Mouse (Mus musculus) limb, embryonic 12.5 days (tissue): ENCODE data around the gene Irak3. TPM values are rescaled to one million over a fixed set of nuclear protein-coding genes. Genes with fewer than 3 reads are reported as not detected.
A peak's percentile ranks its signal among the peaks of the same experiment; 100 is the strongest.

Experiments used
- ATAC-seq: fragments of 200-750 bp; cut with Nextera tagmentation; 2 replicates; pipeline ENCODE4 v1.8.0; 2017; ENCODE audit warnings: low read depth, moderate TSS enrichment; ENCODE audit not compliant: insufficient number of reproducible peaks, insufficient read depth, low FRiP score, low TSS enrichment
- H3K27ac ChIP-seq: fragments of 300-500 bp; sonication (generic); 2 replicates; pipeline ENCODE4 v1.5.1; 2016; ENCODE audit warnings: mild to moderate bottlenecking, moderate library complexity
- H3K27me3 ChIP-seq: fragments of 300-500 bp; sonication (generic); 2 replicates; pipeline ENCODE4 v1.6.1; 2016; ENCODE audit warnings: mild to moderate bottlenecking, moderate library complexity
- H3K36me3 ChIP-seq: fragments of 300-500 bp; sonication (generic); 2 replicates; pipeline ENCODE4 v1.6.1; 2016; ENCODE audit warnings: mild to moderate bottlenecking, moderate library complexity
- H3K4me1 ChIP-seq: fragments of 300-500 bp; sonication (generic); replicated peaks from 2 replicates; pipeline ENCODE4 v1.6.1; 2016
- H3K4me2 ChIP-seq: fragments of 300-500 bp; sonication (generic); 2 replicates; pipeline ENCODE4 v1.6.1; 2016; ENCODE audit warnings: mild to moderate bottlenecking, moderate library complexity
- H3K4me3 ChIP-seq: fragments of 300-500 bp; sonication (generic); replicated peaks from 2 replicates; pipeline ENCODE4 v1.5.1; 2016; ENCODE audit warnings: mild to moderate bottlenecking
- H3K9ac ChIP-seq: fragments of 300-500 bp; sonication (generic); replicated peaks from 2 replicates; pipeline ENCODE4 v1.6.1; 2016; ENCODE audit warnings: mild to moderate bottlenecking, moderate library complexity
- H3K9me3 ChIP-seq: fragments of 300-500 bp; sonication (generic); 2 replicates; pipeline ENCODE4 v1.6.1; 2016; ENCODE audit warnings: mild to moderate bottlenecking, moderate library complexity
- WGBS: fragments of 180-500 bp; shearing (Covaris S2); methylation state at CpG from one replicate; pipeline ENCODE4 v1.1.7; 2016; 5-methylcytosine and 5-hydroxymethylcytosine counted together
- polyA plus RNA-seq: library from polyadenylated mRNA; unstranded; fragments of >200 nt; fragmentation: Nextera tagmentation; extraction: Ambion mirVana; gene quantifications from 2 replicates; pipeline ENCODE4 v1.2.1, GENCODE M21; 2016

Irak3 gene
- polyA plus RNA-seq, 1 experiment from 2014 or later = 1.0 TPM

DNA sequence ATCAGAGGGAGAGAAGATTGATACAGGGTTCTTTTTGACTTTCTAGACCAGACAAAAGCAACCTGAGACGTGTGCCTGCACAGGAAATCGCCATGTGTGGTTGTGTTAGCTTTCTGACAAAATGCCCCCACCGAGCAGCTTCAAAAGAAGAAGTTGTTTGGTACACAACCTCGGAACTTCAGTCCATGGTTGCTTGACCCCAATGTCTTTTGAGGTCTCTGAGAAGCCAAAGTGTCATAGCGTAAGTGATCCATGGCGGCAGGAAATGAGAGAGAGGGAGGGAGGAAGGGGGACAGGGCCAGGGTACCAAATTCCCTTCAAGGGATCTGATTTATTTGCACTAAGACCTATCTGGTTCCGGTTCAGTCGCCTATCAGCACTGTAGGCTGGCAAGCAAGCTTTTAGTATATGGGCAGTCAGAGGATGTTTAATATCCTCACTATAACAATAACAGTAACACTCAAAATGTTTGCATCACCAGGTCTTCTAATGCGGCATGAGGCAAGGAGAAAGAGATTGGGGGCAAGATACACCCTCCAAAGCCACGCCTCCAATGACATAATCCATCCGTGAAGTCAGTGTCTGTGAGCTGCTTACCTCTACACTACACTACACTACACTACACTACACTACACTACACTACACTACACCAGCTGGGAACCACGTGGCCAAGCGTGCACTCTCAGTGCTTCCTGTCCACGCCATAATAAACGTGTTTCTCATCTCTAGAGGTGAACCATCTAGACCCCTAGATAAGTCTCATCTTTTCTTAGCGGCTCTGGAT is 729 bp upstream of the Irak3 start:
- no peak for ATAC-seq
- no peak overlapping the region for H3K4me3 ChIP-seq
- no peaks in the 10 kb centered on the region for H3K9me3 ChIP-seq
- H3K4me2 ChIP-seq = peak overlapping the region; percentile 87
- H3K27ac ChIP-seq = no peak overlapping the region
- no peaks in the 10 kb centered on the region for H3K36me3 ChIP-seq
- peaks cover 7% of the 10 kb centered on the region for H3K4me1 ChIP-seq
- WGBS = 73% methylated on average over 16 of the region's 16 CpGs
- peaks cover 19% of the 10 kb centered on the region for H3K27me3 ChIP-seq
- no peak overlapping the region for H3K9ac ChIP-seq

- peak within 1 kb of the TSS; percentile 65 for H3K9ac ChIP-seq
- peak; percentile 63; the same call in 1 of the 2 replicates for ATAC-seq
- H3K4me2 ChIP-seq = peak within 1 kb of the TSS; percentile 87
- peak within 1 kb of the TSS; percentile 61 for H3K4me3 ChIP-seq
- whole genome bisulfite sequencing = 1% methylated on average over 65 of the region's 65 CpGs
- H3K36me3 ChIP-seq = no peaks in the 10 kb centered on the region
- no peak within 1 kb of the TSS for H3K27ac ChIP-seq
- H3K27me3 ChIP-seq = peaks cover 19% of the 10 kb centered on the region
- peaks cover 7% of the 10 kb centered on the region for H3K4me1 ChIP-seq
- no peaks in the 10 kb centered on the region for H3K9me3 ChIP-seq
Observed at GRCm38 (mm10) chr10:120201131-120201921, 604 bp downstream of the Irak3 start, which contains the start of gene Tmbim4. Gene Tmbim4 (plus strand): TSS chr10:120201590.

- WGBS = 82% methylated on average over 14 of the region's 14 CpGs
- no peak overlapping the region for H3K27ac ChIP-seq
- ATAC-seq = no peak
Observed at GRCm38 (mm10) chr10:120197061-120197835, 4.7 kb downstream of the Irak3 start.

GRCm38 (mm10) chr10:120193255-120193654 is 8.7 kb downstream of the Irak3 start:
- no peaks in the 10 kb centered on the region for H3K27me3 ChIP-seq
- H3K4me1 ChIP-seq = no peaks in the 10 kb centered on the region
- no peak overlapping the region for H3K27ac ChIP-seq
- 93% methylated on average over 8 of the region's 8 CpGs for WGBS
- H3K36me3 ChIP-seq = no peaks in the 10 kb centered on the region
- ATAC-seq = no peak
- no peak overlapping the region for H3K4me2 ChIP-seq
- no peak overlapping the region for H3K4me3 ChIP-seq
- H3K9ac ChIP-seq = no peak overlapping the region
- H3K9me3 ChIP-seq = no peaks in the 10 kb centered on the region

More at GRCm38 (mm10) chr10:120197061-120197835, 4.7 kb downstream of the Irak3 start:
- H3K4me2 ChIP-seq = no peak overlapping the region
- peaks cover 7% of the 10 kb centered on the region for H3K4me1 ChIP-seq
- H3K9me3 ChIP-seq = no peaks in the 10 kb centered on the region
- H3K9ac ChIP-seq = no peak overlapping the region
- H3K27me3 ChIP-seq = peaks cover 15% of the 10 kb centered on the region
- no peaks in the 10 kb centered on the region for H3K36me3 ChIP-seq
- H3K4me3 ChIP-seq = no peak overlapping the region

GRCm38 (mm10) chr10:120192278-120192677 is 9.7 kb downstream of the Irak3 start:
- H3K9me3 ChIP-seq = no peaks in the 10 kb centered on the region
- H3K36me3 ChIP-seq = no peaks in the 10 kb centered on the region
- WGBS = 88% methylated on average over 4 of the region's 4 CpGs
- no peak overlapping the region for H3K4me3 ChIP-seq
- no peak for ATAC-seq
- H3K9ac ChIP-seq = no peak overlapping the region
- H3K4me2 ChIP-seq = no peak overlapping the region
- H3K4me1 ChIP-seq = no peaks in the 10 kb centered on the region
- no peaks in the 10 kb centered on the region for H3K27me3 ChIP-seq
- H3K27ac ChIP-seq = no peak overlapping the region

DNA sequence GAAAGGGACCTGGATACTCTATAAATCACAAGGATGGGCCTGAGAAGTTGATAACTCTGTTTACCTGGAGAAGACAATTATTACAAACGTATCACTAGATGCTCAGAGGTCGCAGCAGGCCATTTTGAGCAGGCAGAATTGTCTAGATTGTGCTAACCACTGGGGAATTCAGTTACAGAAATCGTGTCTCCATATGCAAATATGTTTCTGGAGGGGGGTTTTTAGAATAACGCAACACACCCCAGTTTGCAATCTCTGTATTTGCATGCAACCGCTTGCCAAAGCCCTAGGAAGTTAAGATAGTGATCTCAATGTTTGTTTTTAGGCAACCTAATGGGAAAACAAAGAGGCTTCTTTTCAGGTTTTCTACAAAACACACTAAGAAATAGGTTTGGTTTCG is 10.8 kb downstream of the Irak3 start:
- Histone ChIP-seq H3K4me1 (no peaks in the 10 kb centered on the region), H3K9ac (no peak overlapping the region), H3K27me3 (no peaks in the 10 kb centered on the region), H3K4me2 (no peak overlapping the region), H3K27ac (no peak overlapping the region), H3K9me3 (peaks cover 5% of the 10 kb centered on the region; the same call in 1 of the 2 replicates), H3K4me3 (no peak overlapping the region), H3K36me3 (no peaks in the 10 kb centered on the region)
- WGBS = 86% methylated on average over 6 of the region's 6 CpGs
- no peak for ATAC-seq

- H3K4me2 ChIP-seq = no peak overlapping the region
- 51% methylated on average over 6 of the region's 6 CpGs for WGBS
- no peaks in the 10 kb centered on the region for H3K27me3 ChIP-seq
- no peak overlapping the region for H3K9ac ChIP-seq
- no peak for ATAC-seq
- no peak overlapping the region for H3K4me3 ChIP-seq
- H3K36me3 ChIP-seq = no peaks in the 10 kb centered on the region
- H3K27ac ChIP-seq = no peak overlapping the region
- H3K4me1 ChIP-seq = no peaks in the 10 kb centered on the region
- H3K9me3 ChIP-seq = peaks cover 7% of the 10 kb centered on the region; the same call in 1 of the 2 replicates
Observed at GRCm38 (mm10) chr10:120189782-120190181, 12.1 kb downstream of the Irak3 start.

- no peak overlapping the region for H3K9ac ChIP-seq
- H3K9me3 ChIP-seq = peaks cover 7% of the 10 kb centered on the region; the same call in 1 of the 2 replicates
- H3K4me2 ChIP-seq = no peak overlapping the region
- no peak for ATAC-seq
- no peaks in the 10 kb centered on the region for H3K27me3 ChIP-seq
- H3K4me1 ChIP-seq = no peaks in the 10 kb centered on the region
- H3K4me3 ChIP-seq = no peak overlapping the region
- WGBS = 70% methylated on average over 11 of the region's 11 CpGs
- no peak overlapping the region for H3K27ac ChIP-seq
- no peaks in the 10 kb centered on the region for H3K36me3 ChIP-seq
Observed at GRCm38 (mm10) chr10:120189276-120189675, 12.7 kb downstream of the Irak3 start.

DNA sequence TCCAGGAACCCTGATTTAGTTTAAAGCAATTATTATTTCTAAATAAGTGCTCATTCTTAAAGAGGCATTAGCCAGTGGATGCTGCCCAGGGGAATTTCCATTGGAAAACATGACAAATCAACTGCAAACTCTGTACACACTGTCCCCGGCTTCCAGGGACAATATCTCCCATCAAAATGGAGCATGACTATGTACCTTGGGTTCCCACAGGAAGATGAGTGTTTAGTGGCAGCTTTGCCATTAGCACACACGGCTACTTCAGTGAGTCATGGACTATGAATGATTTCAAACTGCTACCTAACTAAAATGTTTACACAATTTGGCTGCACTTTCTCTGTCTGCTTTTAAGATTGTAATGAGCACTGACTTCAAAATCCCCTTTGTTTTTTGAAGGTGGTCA is 13.4 kb downstream of the Irak3 start:
- 68% methylated on average over 2 of the region's 2 CpGs for WGBS
- H3K9me3 ChIP-seq = peaks cover 7% of the 10 kb centered on the region; the same call in 1 of the 2 replicates

DNA sequence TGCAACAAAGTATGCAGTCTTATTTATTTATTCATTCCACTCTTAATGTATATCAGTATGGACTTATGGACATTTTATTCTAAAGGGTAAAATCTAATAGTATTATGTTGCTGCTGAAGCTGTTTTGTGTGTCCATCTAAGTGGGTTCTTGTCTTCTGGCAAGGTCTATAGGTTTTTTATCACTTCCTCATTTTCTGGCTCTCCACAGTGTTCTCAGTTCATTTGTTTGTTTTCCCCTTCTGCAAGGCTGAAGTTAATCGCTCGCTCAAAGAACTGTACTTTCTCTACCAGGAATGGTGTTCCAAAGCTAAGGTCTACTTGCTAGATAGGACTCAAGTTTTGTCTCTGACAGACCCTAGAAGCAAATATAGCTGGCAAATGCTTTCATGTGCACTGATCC is 18.6 kb downstream of the Irak3 start:
- H3K4me2 ChIP-seq = no peak overlapping the region
- no peak for ATAC-seq
- no peak overlapping the region for H3K4me3 ChIP-seq
- WGBS = 84% methylated on average over 2 of the region's 2 CpGs
- no peak overlapping the region for H3K27ac ChIP-seq
- H3K9ac ChIP-seq = no peak overlapping the region
- H3K9me3 ChIP-seq = peaks cover 7% of the 10 kb centered on the region; the same call in 1 of the 2 replicates
- H3K4me1 ChIP-seq = no peaks in the 10 kb centered on the region
- H3K36me3 ChIP-seq = no peaks in the 10 kb centered on the region
- no peaks in the 10 kb centered on the region for H3K27me3 ChIP-seq

More for the DNA sequence above, 13.4 kb downstream of the Irak3 start:
- ATAC-seq = no peak
- Histone ChIP-seq H3K27ac (no peak overlapping the region), H3K4me3 (no peak overlapping the region), H3K27me3 (no peaks in the 10 kb centered on the region), H3K4me2 (no peak overlapping the region), H3K4me1 (no peaks in the 10 kb centered on the region), H3K36me3 (no peaks in the 10 kb centered on the region), H3K9ac (no peak overlapping the region)

DNA sequence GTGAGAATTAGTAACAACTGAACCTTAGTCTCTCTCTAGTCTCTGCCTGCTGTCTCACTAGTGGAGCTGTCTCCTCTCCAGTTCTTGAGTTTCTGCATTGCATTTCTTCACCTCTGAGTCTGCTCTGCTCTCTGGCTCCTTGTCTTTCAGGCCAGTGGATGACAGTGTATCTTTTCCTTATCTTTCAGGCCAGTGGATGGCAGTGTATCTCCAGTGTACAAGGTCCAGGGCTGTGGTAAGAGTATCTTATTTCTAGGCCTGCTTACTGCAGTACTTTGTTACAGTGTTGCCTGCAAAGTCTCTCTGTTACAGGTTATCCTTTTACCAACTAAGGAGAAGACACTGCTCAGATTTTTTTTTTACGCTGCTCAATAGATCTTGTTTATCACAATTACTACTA is 19.0 kb downstream of the Irak3 start:
- Histone ChIP-seq H3K36me3 (no peaks in the 10 kb centered on the region), H3K9me3 (peaks cover 7% of the 10 kb centered on the region; the same call in 1 of the 2 replicates), H3K9ac (no peak overlapping the region), H3K4me1 (no peaks in the 10 kb centered on the region), H3K4me2 (no peak overlapping the region), H3K27me3 (no peaks in the 10 kb centered on the region), H3K27ac (no peak overlapping the region), H3K4me3 (no peak overlapping the region)
- 95% methylated on average over 1 of the region's 1 CpGs for WGBS
- no peak for ATAC-seq
